Mouse (Mus musculus): ENCODE measurements at regions not wholly inside any gene's neighbourhood (a gene's known extent, or its start where the extent isn't known, plus 50 kb on each side); places are given as distances from the start of the nearest gene placed in this dataset.

- intact Hi-C loops (cut with DNase I) = no loop called here
- DNase-seq = no peak
Observed at GRCm38 (mm10) chr16:87242027-87242426, 112.0 kb upstream of the N6amt1 start.

- intact Hi-C loops (cut with DNase I) = no loop called here
- DNase-seq = no peak
Observed at GRCm38 (mm10) chr16:87239105-87239504, 114.9 kb upstream of the N6amt1 start.

- DNase-seq = no peak
- intact Hi-C loops (cut with DNase I) = no loop called here
Observed at GRCm38 (mm10) chr16:87234199-87234598, 119.8 kb upstream of the N6amt1 start.

- DNase-seq = no peak
- intact Hi-C loops (cut with DNase I) = no loop called here
Observed at GRCm38 (mm10) chr16:87225595-87225994, 128.4 kb upstream of the N6amt1 start.

GRCm38 (mm10) chr16:87225085-87225484 lies 128.9 kb upstream of the N6amt1 start:
- no peak for DNase-seq
- intact Hi-C loops (cut with DNase I) = no loop called here

GRCm38 (mm10) chr16:87224024-87224423 lies 130.0 kb upstream of the N6amt1 start:
- intact Hi-C loops (cut with DNase I) = no loop called here
- no peak for DNase-seq

- no peak for DNase-seq
- intact Hi-C loops (cut with DNase I) = no loop called here
Observed at GRCm38 (mm10) chr16:87220611-87221010, 133.4 kb upstream of the N6amt1 start.

GRCm38 (mm10) chr16:87220201-87220600 lies 133.8 kb upstream of the N6amt1 start:
- intact Hi-C loops (cut with DNase I) = no loop called here
- DNase-seq = no peak

- intact Hi-C loops (cut with DNase I) = no loop called here
- no peak for DNase-seq
Observed at GRCm38 (mm10) chr16:87207875-87208274, 146.1 kb upstream of the N6amt1 start.

GRCm38 (mm10) chr16:87190471-87190870 lies 163.5 kb upstream of the N6amt1 start:
- no peak for DNase-seq
- intact Hi-C loops (cut with DNase I) = no loop called here

GRCm38 (mm10) chr16:87188737-87189136 lies 165.2 kb upstream of the N6amt1 start:
- intact Hi-C loops (cut with DNase I) = no loop called here
- no peak for DNase-seq

- intact Hi-C loops (cut with DNase I) = no loop called here
- no peak for DNase-seq
Observed at GRCm38 (mm10) chr16:87172395-87172794, 181.6 kb upstream of the N6amt1 start.

GRCm38 (mm10) chr16:87139301-87139700 lies 214.7 kb upstream of the N6amt1 start:
- intact Hi-C loops (cut with DNase I) = no loop called here
- DNase-seq = no peak

GRCm38 (mm10) chr16:87136503-87136902 lies 217.5 kb upstream of the N6amt1 start:
- intact Hi-C loops (cut with DNase I) = no loop called here
- DNase-seq = no peak

GRCm38 (mm10) chr16:87134452-87134851 lies 219.5 kb upstream of the N6amt1 start:
- intact Hi-C loops (cut with DNase I) = no loop called here
- no peak for DNase-seq

- intact Hi-C loops (cut with DNase I) = no loop called here
- no peak for DNase-seq
Observed at GRCm38 (mm10) chr16:87133874-87134273, 220.1 kb upstream of the N6amt1 start.

- DNase-seq = no peak
- intact Hi-C loops (cut with DNase I) = no loop called here
Observed at GRCm38 (mm10) chr16:87132082-87132481, 221.9 kb upstream of the N6amt1 start.

- intact Hi-C loops (cut with DNase I) = no loop called here
- DNase-seq = no peak
Observed at GRCm38 (mm10) chr16:87130733-87131640, 223.0 kb upstream of the N6amt1 start.

GRCm38 (mm10) chr16:87129021-87129420 lies 225.0 kb upstream of the N6amt1 start:
- intact Hi-C loops (cut with DNase I) = loop anchor here (10.0 kb wide), 1 partner anchor 1324 kb away; the partner anchor contains the start of gene Adamts1
- DNase-seq = no peak

- intact Hi-C loops (cut with DNase I) = loop anchor here (10.0 kb wide), 1 partner anchor 1323 kb away; the partner anchor contains the start of gene Adamts1
- peak; percentile 56 to 65 for DNase-seq
Observed at GRCm38 (mm10) chr16:87128230-87128629, 225.8 kb upstream of the N6amt1 start.

GRCm38 (mm10) chr16:87124519-87124918 lies 229.5 kb upstream of the N6amt1 start:
- no peak for DNase-seq
- intact Hi-C loops (cut with DNase I) = loop anchor here (10.0 kb wide), 1 partner anchor 1320 kb away; the partner anchor contains the start of gene Adamts1

- intact Hi-C loops (cut with DNase I) = no loop called here
- no peak for DNase-seq
Observed at GRCm38 (mm10) chr16:87103599-87103998, 250.4 kb upstream of the N6amt1 start.
